Mouse (Mus musculus) heart, postnatal 14 days (tissue): ENCODE data around the gene Frmd8. TPM values are rescaled to one million over a fixed set of nuclear protein-coding genes. Genes with fewer than 3 reads are reported as not detected.

ENCODE experiments used
- DNase-seq, 2 experiments: peaks; one replicate each; pipeline ENCODE4 v3.0.0; 2021 to 2022
- intact Hi-C: fragments of 180-260 bp; cut with DNase I; formaldehyde crosslinking; loops from one replicate; pipeline ENCODE4 v1.15.1; 2025
- total RNA-seq, 2 experiments: library from RNA; stranded (reverse); gene quantifications; 2 replicates each; pipeline ENCODE4 v1.2.3; 2021

The Frmd8 gene
- total RNA-seq, 2 experiments from 2014 or later: 15.6 to 15.8 TPM

- DNase-seq: no peak
- intact Hi-C loops: no loop called here
Measured at GRCm38 (mm10) chr19:5841999-5842784, 32.9 kb downstream of the Frmd8 start.

- intact Hi-C loops: no loop called here
- peak in 1 of 2 experiments; percentile 31 for DNase-seq
Measured at GRCm38 (mm10) chr19:5841389-5841946, 33.6 kb downstream of the Frmd8 start.

DNA sequence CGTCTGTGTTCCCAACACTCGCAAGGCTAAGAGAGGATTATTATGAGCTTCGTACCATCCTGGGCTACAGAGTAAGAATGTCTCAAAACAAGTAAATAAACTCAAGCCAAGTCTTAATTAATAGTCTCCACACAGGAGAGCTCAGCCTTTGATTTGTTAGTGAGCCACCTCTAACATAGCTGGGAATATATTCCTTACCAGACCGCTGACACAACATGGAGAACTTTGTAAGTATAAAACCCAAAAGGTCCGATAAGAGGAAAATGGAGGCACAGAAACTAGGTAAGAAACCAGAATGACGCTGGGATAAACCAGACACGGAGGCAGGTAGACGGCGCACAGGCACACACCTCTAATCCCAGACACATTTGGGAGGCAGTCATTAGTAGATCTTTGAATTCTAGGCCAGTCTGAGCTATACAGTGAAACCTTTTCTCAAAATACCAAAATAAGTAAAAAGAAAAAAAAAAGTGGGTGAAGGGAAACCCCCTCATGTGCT, 34.1 kb downstream of the Frmd8 start:
- intact Hi-C loops: no loop called here
- DNase-seq: no peak

- peak in 1 of 2 experiments; percentile 53 for DNase-seq
- intact Hi-C loops: no loop called here
Measured at GRCm38 (mm10) chr19:5840086-5840889, 34.8 kb downstream of the Frmd8 start.

- intact Hi-C loops: no loop called here
- peak; percentile 2 to 34 for DNase-seq
Measured at GRCm38 (mm10) chr19:5839317-5840085, 35.6 kb downstream of the Frmd8 start.

DNA sequence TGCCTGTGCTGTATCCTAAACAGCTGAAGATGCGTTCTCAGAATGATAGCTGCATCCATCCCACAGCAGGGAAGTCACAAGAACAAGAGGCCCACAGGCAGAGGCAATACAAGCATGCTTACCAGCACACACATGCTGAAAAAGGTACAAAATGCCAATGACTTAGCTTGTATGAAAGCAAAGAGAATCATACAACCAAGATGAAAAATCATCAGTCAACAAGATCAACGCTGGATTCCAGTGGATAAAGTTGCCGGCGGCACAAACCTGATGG, 36.2 kb downstream of the Frmd8 start:
- DNase-seq: no peak
- intact Hi-C loops: no loop called here

DNA sequence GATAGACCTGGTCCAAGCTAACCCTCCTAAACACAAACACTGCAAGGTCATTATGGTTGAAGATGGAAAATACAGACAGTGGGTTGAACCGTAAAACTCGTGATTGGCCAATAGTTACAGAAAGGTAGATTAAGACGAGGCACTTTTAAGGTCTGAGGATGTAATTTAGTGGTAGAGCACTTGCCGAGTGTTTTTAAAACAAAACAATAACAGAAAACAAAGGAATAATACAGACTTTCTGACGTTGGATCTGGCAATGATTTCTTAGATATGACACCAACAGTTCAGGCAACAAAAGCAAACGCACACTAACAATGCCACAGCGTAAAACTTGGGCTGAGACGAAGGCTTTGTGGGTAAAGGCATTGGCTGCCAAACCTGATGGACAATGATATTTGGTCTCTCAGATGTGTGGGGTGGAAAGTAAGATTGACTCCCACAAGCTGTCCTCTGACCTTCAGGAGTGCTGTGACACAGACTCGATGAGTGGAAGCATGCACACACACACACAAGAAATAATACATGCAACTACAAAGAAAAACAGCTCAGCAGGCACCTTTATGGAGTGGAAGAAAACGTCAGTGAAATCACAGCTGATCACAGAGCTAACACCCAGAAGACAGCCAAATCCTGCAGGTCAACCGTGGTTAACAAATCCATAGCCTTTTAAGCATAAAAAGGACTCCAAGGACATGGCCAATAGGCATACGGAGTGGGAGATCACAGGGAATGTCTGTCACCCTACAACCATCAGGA, 36.8 kb downstream of the Frmd8 start:
- peak in 1 of 2 experiments; percentile 6 for DNase-seq
- intact Hi-C loops: no loop called here

DNA sequence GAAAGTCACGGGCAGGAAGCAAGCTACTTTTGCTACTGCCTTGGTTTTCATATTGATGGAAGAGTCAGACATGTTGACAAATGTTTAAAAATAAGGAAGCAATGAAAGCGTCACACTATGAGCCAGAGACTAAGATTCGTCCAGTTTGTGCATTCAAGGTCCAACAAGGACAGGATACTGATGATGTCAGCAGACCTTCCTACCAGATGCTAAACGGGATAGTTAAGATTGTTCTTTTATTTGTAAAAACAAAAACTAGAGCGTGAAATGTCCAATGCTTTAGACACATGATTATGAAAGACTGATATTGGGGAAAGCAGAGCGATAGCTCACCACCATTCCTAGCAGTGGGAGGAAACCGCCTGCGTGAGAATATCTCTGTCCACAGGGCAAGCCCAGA, 37.5 kb downstream of the Frmd8 start:
- peak in 1 of 2 experiments; percentile 4 for DNase-seq
- intact Hi-C loops: no loop called here

GRCm38 (mm10) chr19:5836941-5837572, 38.0 kb downstream of the Frmd8 start:
- intact Hi-C loops: no loop called here
- DNase-seq: no peak

GRCm38 (mm10) chr19:5835922-5836430, 39.1 kb downstream of the Frmd8 start:
- no peak for DNase-seq
- intact Hi-C loops: no loop called here

GRCm38 (mm10) chr19:5835054-5835921, 39.8 kb downstream of the Frmd8 start:
- intact Hi-C loops: no loop called here
- no peak for DNase-seq

DNA sequence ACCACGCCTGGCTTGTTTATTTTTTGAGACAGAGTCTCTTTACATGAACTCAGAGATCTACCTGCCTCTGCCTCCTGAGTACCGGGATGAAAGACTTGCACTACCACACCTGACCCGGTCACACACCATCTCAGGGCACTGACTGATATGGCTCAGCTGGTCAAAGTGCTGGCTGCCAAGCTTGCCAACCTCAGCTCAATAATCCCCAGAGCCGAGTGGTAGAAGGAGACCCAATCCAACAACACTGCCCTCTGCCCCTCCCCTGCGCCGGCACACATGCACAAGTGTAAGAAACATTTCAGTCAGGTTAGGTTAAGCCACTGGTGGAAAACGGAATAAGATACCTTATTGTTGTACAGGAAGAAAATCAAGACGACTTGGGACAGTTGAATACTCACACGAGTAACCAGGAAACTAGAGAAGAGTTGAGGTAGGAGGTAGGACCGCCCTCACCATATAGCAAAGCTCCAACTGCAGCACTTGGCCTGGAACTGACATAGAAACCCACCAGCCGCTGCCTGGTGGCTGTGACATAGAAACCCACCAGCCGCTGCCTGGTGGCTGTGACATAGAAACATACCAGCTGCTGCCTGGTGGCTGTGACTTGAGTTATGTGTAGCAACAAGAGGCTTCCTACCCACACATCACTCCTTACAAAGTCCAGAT, 40.7 kb downstream of the Frmd8 start:
- intact Hi-C loops: no loop called here
- no peak for DNase-seq

GRCm38 (mm10) chr19:5833287-5834100, 41.6 kb downstream of the Frmd8 start:
- DNase-seq: no peak
- intact Hi-C loops: no loop called here

GRCm38 (mm10) chr19:5832326-5832725, 42.7 kb downstream of the Frmd8 start:
- no peak for DNase-seq
- intact Hi-C loops: no loop called here

- no peak for DNase-seq
- intact Hi-C loops: no loop called here
Measured at GRCm38 (mm10) chr19:5831958-5832320, 43.1 kb downstream of the Frmd8 start.

DNA sequence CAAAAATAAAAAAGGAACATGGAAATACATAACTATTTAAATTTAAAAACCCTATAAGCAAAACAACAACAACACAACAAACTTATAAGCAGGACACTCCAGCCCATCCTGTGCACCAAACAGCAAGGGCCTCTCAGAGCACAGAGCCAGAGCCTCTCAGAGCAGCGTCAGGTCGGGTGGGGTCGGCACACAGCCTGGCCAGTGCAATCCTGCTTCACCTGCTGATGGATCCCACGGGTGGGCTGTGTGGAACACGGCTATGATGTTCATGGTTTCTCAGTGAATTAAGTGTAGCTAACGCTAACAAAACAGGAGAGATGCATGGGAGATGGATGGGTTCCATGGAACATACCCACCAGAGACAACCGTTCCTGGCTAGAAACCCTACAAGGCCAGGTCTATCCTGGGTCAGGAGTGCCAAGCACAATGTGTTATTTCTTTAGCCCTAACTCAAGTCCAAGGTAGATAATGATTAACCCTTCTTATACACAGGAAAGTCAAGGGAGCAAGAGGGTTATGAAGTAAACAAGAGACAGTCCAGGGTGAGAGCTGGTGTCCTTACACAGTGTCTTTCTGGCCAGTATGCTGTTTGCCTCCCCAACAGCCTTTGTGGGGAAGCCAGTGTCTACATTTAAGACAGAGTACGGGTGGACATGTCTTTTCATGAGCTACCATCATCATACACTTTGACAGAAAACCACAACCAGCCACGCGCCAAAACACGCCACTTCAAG, 43.7 kb downstream of the Frmd8 start:
- DNase-seq: no peak
- intact Hi-C loops: no loop called here
